Comparison of ENCODE assay signal across 8 mouse cellular contexts in genomic region chr10:97375824-97376223, GRCm38 (mm10).
DNase-seq lines count a peak whose midpoint lies in the region; ATAC-seq and TF ChIP-seq lines count a peak whose summit lies in the region.

No protein-coding gene starts in this region.

- peak; percentile 89 for ATAC-seq in frontal cortex, adult (ENCODE audit: low TSS enrichment)

- DNase-seq in ovary, adult 18-20 months (ENCODE audit: low spot score): peak; percentile 13
- no peak for DNase-seq in ovary, postnatal 10 days (ENCODE audit: low spot score)
- peak; percentile 38 for DNase-seq in cerebellum, adult 11 months
- DNase-seq in kidney, adult 2 months: peak; percentile 58
- DNase-seq in limb, embryonic 10.5 days (ENCODE audit: low spot score): peak; percentile 69
- peak; percentile 26 for DNase-seq in retina, adult 2 months (ENCODE audit: low read depth, low spot score)
- DNase-seq in urinary bladder, adult 18-20 months (ENCODE audit: low spot score in 2 of 2): peak; percentile 8 to 29

- TF ChIP-seq POLR2A in kidney, adult 2 months (IDR thresholded peaks at IDR 0.05; ENCODE audit: low read depth, low read length): no peak

- peak; percentile 62 for TF ChIP-seq CTCF in kidney, adult 2 months (conservative IDR thresholded peaks at IDR 0.05; ENCODE audit: insufficient read depth, insufficient read length, low read depth, low read length)

- no peaks in the 10 kb centered on the region for H3K27me3 ChIP-seq in kidney, adult 2 months (replicated peaks; ENCODE audit: control insufficient read depth, insufficient read depth, low read length)
- no peaks in the 10 kb centered on the region for H3K27me3 ChIP-seq in limb, embryonic 10.5 days (ENCODE audit: low read depth, poor library complexity, severe bottlenecking)

- H3K27ac ChIP-seq in kidney, adult 2 months (ENCODE audit: insufficient read depth, low read depth, low read length): no peak overlapping the region
- no peak overlapping the region for H3K27ac ChIP-seq in limb, embryonic 10.5 days

- no peak overlapping the region for H3K4me3 ChIP-seq in kidney, adult 2 months (ENCODE audit: insufficient read depth, low read depth, low read length)
- no peak overlapping the region for H3K4me3 ChIP-seq in limb, embryonic 10.5 days

- no peaks in the 10 kb centered on the region for H3K36me3 ChIP-seq in kidney, adult 2 months (ENCODE audit: control insufficient read depth, insufficient read depth, low read length)
- H3K36me3 ChIP-seq in limb, embryonic 10.5 days: no peaks in the 10 kb centered on the region

- no peaks in the 10 kb centered on the region for H3K4me1 ChIP-seq in kidney, adult 2 months (ENCODE audit: control insufficient read depth, insufficient read depth, low read length)
- no peaks in the 10 kb centered on the region for H3K4me1 ChIP-seq in limb, embryonic 10.5 days

- no peaks in the 10 kb centered on the region for H3K9me3 ChIP-seq in limb, embryonic 10.5 days (replicated peaks)

- WGBS in kidney, adult 2 months: 14% methylated on average over 2 of the region's 2 CpGs
- 11% methylated on average over 2 of the region's 2 CpGs for WGBS in limb, embryonic 10.5 days
